Comparison of ENCODE assay signal across 39 mouse cellular contexts in the genomic region with DNA sequence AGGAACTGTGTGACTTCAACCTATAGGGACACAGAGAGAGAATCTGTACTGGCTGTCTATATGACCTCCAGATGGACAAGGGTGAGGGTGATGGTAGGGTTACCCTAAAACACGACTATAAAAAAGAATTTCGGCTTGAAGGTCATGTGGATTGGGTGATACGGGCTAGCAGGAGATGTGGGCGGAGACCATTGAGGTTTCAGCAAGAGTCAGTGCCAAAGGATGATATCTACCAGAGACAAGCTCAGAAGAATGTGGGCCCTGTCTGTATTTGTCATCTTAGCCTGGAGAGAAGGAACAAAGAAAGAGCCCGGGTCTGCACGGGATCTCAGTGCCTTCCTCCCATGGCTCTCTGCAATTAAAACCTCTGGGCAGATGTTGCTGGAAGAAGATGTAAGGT. TPM values are rescaled to one million over a fixed set of nuclear protein-coding genes. Genes with fewer than 3 reads are reported as not detected.
"Had no signal": no experiment of that assay in that cellular context is flagged by ENCODE, and none has a peak within 500 bp of the region (broad histone marks: within the 10 kb centered on the region; RNA-seq: fewer than 3 reads in every experiment).

No protein-coding gene starts in this region.

- DNase-seq: gastrocnemius, postnatal 14 days; gastrocnemius, postnatal 36 days; heart, adult 18-20 months; heart, postnatal 10 days; heart, postnatal 4 days; kidney, adult 18-20 months; kidney, adult 8-10 months; kidney, postnatal 10 days; kidney, postnatal 25 days; kidney, postnatal 4 days; liver; liver, embryonic 13.5 days had no signal

- H3K27me3 ChIP-seq: hindbrain, embryonic 12.5 days; intestine, embryonic 15.5 days; liver, embryonic 13.5 days had no signal

- H3K4me3 ChIP-seq: heart, embryonic 10.5 days; heart, embryonic 12.5 days; hindbrain, embryonic 10.5 days; hindbrain, embryonic 12.5 days; intestine, embryonic 15.5 days; layer of hippocampus, adult 2 months; left cerebral cortex, adult 2 months; limb, embryonic 10.5 days; limb, embryonic 12.5 days; liver, embryonic 13.5 days had no signal

- H3K4me1 ChIP-seq: intestine, embryonic 15.5 days; liver, embryonic 13.5 days had no signal

- H3K4me2 ChIP-seq: heart, embryonic 12.5 days; hindbrain, embryonic 12.5 days; hindbrain, embryonic 14.5 days; intestine, embryonic 15.5 days; limb, embryonic 12.5 days; liver, embryonic 11.5 days; liver, embryonic 13.5 days had no signal

- H3K9me3 ChIP-seq: heart, embryonic 10.5 days; heart, embryonic 12.5 days; hindbrain, embryonic 10.5 days; hindbrain, embryonic 12.5 days; intestine, embryonic 15.5 days; limb, embryonic 10.5 days; limb, embryonic 12.5 days; liver, embryonic 13.5 days had no signal

- H3K36me3 ChIP-seq: heart, embryonic 10.5 days; heart, embryonic 12.5 days; hindbrain, embryonic 10.5 days; hindbrain, embryonic 12.5 days; intestine, embryonic 15.5 days; limb, embryonic 10.5 days; limb, embryonic 12.5 days; liver, embryonic 13.5 days had no signal

- H3K9ac ChIP-seq: heart, embryonic 12.5 days; hindbrain, embryonic 12.5 days; hindbrain, embryonic 14.5 days; intestine, embryonic 15.5 days; limb, embryonic 12.5 days; liver, embryonic 13.5 days had no signal

- H3K27ac ChIP-seq: heart, embryonic 10.5 days; hindbrain, embryonic 10.5 days; hindbrain, embryonic 12.5 days; hindbrain, embryonic 14.5 days; intestine, embryonic 15.5 days; layer of hippocampus, adult 2 months; left cerebral cortex, adult 2 months; limb, embryonic 10.5 days; limb, embryonic 12.5 days; liver, embryonic 13.5 days had no signal

- ATAC-seq: hindbrain, embryonic 16.5 days; inflammation-experienced regulatory T-cells, adult 6 months; intestine, embryonic 15.5 days; intestine, postnatal 0 days had no signal

RNA-seq across cellular contexts. Expression of gene Scn4a, which starts 3.3 kb away (rescaled TPM):
- total RNA-seq: granulocyte monocyte progenitor cell, adult 5-6 weeks; layer of hippocampus, adult 2 months; left cerebral cortex, adult 2 months; left cerebral cortex, postnatal 36 days had no signal
- polyA plus RNA-seq: hindbrain, embryonic 12.5 days; hindbrain, embryonic 14.5 days; hindbrain, embryonic 16.5 days; limb, embryonic 10.5 days; liver, embryonic 11.5 days had no signal

RNA-seq across cellular contexts. Expression of gene Prr29, which starts 15.5 kb away (rescaled TPM):
- total RNA-seq: granulocyte monocyte progenitor cell, adult 5-6 weeks; layer of hippocampus, adult 2 months; layer of hippocampus, postnatal 25 days; left cerebral cortex, adult 2 months; left cerebral cortex, postnatal 14 days; left cerebral cortex, postnatal 36 days had no signal
- polyA plus RNA-seq: heart, embryonic 12.5 days; hindbrain, embryonic 10.5 days; hindbrain, embryonic 12.5 days; hindbrain, embryonic 14.5 days; hindbrain, embryonic 16.5 days; limb, embryonic 10.5 days; limb, embryonic 12.5 days; liver, embryonic 11.5 days; liver, embryonic 13.5 days had no signal

RNA-seq across cellular contexts. Expression of gene Cd79b, which starts 35.2 kb away (rescaled TPM):
- total RNA-seq: layer of hippocampus, adult 2 months; left cerebral cortex, adult 2 months; left cerebral cortex, postnatal 14 days had no signal

RNA-seq across cellular contexts. Expression of gene Gh, which starts 48.1 kb away (rescaled TPM):
- total RNA-seq: gastrocnemius, adult 8-10 months; gastrocnemius, postnatal 14 days; gastrocnemius, postnatal 36 days; granulocyte monocyte progenitor cell, adult 5-6 weeks; heart, adult 18-20 months; heart, adult 8-10 months; heart, postnatal 10 days; heart, postnatal 25 days; heart, postnatal 4 days; layer of hippocampus, adult 2 months; layer of hippocampus, postnatal 10 days; layer of hippocampus, postnatal 25 days; left cerebral cortex, adult 2 months; left cerebral cortex, postnatal 14 days; left cerebral cortex, postnatal 36 days had no signal
- polyA plus RNA-seq: heart, embryonic 10.5 days; heart, embryonic 12.5 days; heart, embryonic 14.5 days; heart, embryonic 16.5 days; hindbrain, embryonic 10.5 days; hindbrain, embryonic 12.5 days; hindbrain, embryonic 14.5 days; inflammation-experienced regulatory T-cells, adult 6 months; intestine, embryonic 15.5 days; intestine, postnatal 0 days; kidney, embryonic 14.5 days; kidney, embryonic 16.5 days; limb, embryonic 10.5 days; limb, embryonic 12.5 days; limb, embryonic 14.5 days; liver, embryonic 11.5 days; liver, embryonic 13.5 days had no signal
